Mouse (Mus musculus): ENCODE data around the gene Brinp2.

DNA sequence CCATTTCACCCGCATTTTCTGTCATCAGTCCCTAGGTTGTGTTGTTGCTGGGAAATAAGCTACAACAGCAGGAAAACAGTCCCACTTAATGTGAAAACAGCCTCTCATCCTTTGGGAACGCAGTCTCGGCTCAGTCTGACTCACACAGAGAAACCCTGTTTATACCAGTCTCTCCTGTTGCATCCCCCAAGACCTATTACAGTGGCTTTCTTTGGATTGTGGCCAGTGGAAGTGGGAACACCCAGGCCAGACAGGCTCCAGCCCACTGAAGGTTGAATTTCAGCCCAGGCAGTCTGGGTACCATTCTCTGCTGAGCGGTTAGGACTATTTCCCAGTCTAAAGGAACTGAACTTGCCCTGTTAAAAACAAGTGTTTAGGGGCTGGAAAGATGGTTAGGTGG is 142.4 kb downstream of the Brinp2 start:
- TF ChIP-seq CTCF (IDR thresholded peaks at IDR 0.05; ENCODE audit: borderline replicate concordance, insufficient read depth, low read length) (no peak), POLR2A (IDR thresholded peaks at IDR 0.05; ENCODE audit: low read depth, low read length) (no peak)

Data from embryonic fibroblast, embryonic 13.5 days (primary cell).